Mouse (Mus musculus): Measurements from ENCODE around the gene Tns1. TPM values are rescaled to one million over a fixed set of nuclear protein-coding genes. Genes with fewer than 3 reads are reported as not detected.
A peak's percentile ranks its signal among the peaks of the same experiment; 100 is the strongest.

Gene Tns1
- polyA plus RNA-seq, 1 experiment, result 400 TPM

- peak; percentile 82 for DNase-seq
- peaks cover 24% of the 10 kb centered on the region for H3K36me3 ChIP-seq (ENCODE audit: control insufficient read depth, insufficient read depth, low read length)
- TF ChIP-seq POLR2A (IDR thresholded peaks at IDR 0.05; ENCODE audit: low read depth, low read length) (peak; percentile 29), CTCF (conservative IDR thresholded peaks at IDR 0.05; ENCODE audit: insufficient read depth, insufficient read length, low read depth, low read length) (no peak)
- peaks cover 88% of the 10 kb centered on the region for H3K4me1 ChIP-seq (ENCODE audit: control insufficient read depth, insufficient read depth, low read length)
- peak overlapping the region; percentile 87 for H3K27ac ChIP-seq (ENCODE audit: insufficient read depth, low read depth, low read length)
- H3K4me3 ChIP-seq (ENCODE audit: insufficient read depth, low read depth, low read length), result no peak overlapping the region
- no peaks in the 10 kb centered on the region for H3K27me3 ChIP-seq (replicated peaks; ENCODE audit: control insufficient read depth, insufficient read depth, low read length)
- 3% methylated on average over 5 of the region's 5 CpGs for WGBS
These were observed 124.0 kb downstream of the Tns1 start for GRCm38 (mm10) chr1:74000191-74000651.

- peak overlapping the region; percentile 84 for H3K27ac ChIP-seq (ENCODE audit: insufficient read depth, low read depth, low read length)
These were observed 124.7 kb downstream of the Tns1 start for GRCm38 (mm10) chr1:73999533-73999932.

GRCm38 (mm10) chr1:73998925-73999375 is 125.3 kb downstream of the Tns1 start:
- no peaks in the 10 kb centered on the region for H3K27me3 ChIP-seq (replicated peaks; ENCODE audit: control insufficient read depth, insufficient read depth, low read length)
- no peak overlapping the region for H3K4me3 ChIP-seq (ENCODE audit: insufficient read depth, low read depth, low read length)
- TF ChIP-seq POLR2A (IDR thresholded peaks at IDR 0.05; ENCODE audit: low read depth, low read length), result no peak
- TF ChIP-seq CTCF (conservative IDR thresholded peaks at IDR 0.05; ENCODE audit: insufficient read depth, insufficient read length, low read depth, low read length), result no peak
- H3K4me1 ChIP-seq (ENCODE audit: control insufficient read depth, insufficient read depth, low read length), result peaks cover 82% of the 10 kb centered on the region
- peaks cover 30% of the 10 kb centered on the region for H3K36me3 ChIP-seq (ENCODE audit: control insufficient read depth, insufficient read depth, low read length)
- peak overlapping the region; percentile 84 for H3K27ac ChIP-seq (ENCODE audit: insufficient read depth, low read depth, low read length)
- 20% methylated on average over 5 of the region's 5 CpGs for WGBS
- peak; percentile 57 for DNase-seq

More at GRCm38 (mm10) chr1:73999533-73999932, 124.7 kb downstream of the Tns1 start:
- peak; percentile 42 for DNase-seq
- Histone ChIP-seq H3K27me3 (replicated peaks; ENCODE audit: control insufficient read depth, insufficient read depth, low read length) (no peaks in the 10 kb centered on the region), H3K4me1 (ENCODE audit: control insufficient read depth, insufficient read depth, low read length) (peaks cover 87% of the 10 kb centered on the region), H3K4me3 (ENCODE audit: insufficient read depth, low read depth, low read length) (no peak overlapping the region), H3K36me3 (ENCODE audit: control insufficient read depth, insufficient read depth, low read length) (peaks cover 28% of the 10 kb centered on the region)
- WGBS, result 43% methylated on average over 5 of the region's 5 CpGs
- TF ChIP-seq CTCF (conservative IDR thresholded peaks at IDR 0.05; ENCODE audit: insufficient read depth, insufficient read length, low read depth, low read length), result no peak
- no peak for TF ChIP-seq POLR2A (IDR thresholded peaks at IDR 0.05; ENCODE audit: low read depth, low read length)

GRCm38 (mm10) chr1:73998131-73998865 is 126.0 kb downstream of the Tns1 start:
- peaks cover 76% of the 10 kb centered on the region for H3K4me1 ChIP-seq (ENCODE audit: control insufficient read depth, insufficient read depth, low read length)
- H3K27ac ChIP-seq (ENCODE audit: insufficient read depth, low read depth, low read length), result peak overlapping the region; percentile 84
- no peaks in the 10 kb centered on the region for H3K27me3 ChIP-seq (replicated peaks; ENCODE audit: control insufficient read depth, insufficient read depth, low read length)
- TF ChIP-seq POLR2A (IDR thresholded peaks at IDR 0.05; ENCODE audit: low read depth, low read length) (no peak), CTCF (conservative IDR thresholded peaks at IDR 0.05; ENCODE audit: insufficient read depth, insufficient read length, low read depth, low read length) (no peak)
- H3K4me3 ChIP-seq (ENCODE audit: insufficient read depth, low read depth, low read length), result no peak overlapping the region
- peak; percentile 70 for DNase-seq
- peaks cover 30% of the 10 kb centered on the region for H3K36me3 ChIP-seq (ENCODE audit: control insufficient read depth, insufficient read depth, low read length)
- WGBS, result 25% methylated on average over 9 of the region's 9 CpGs

GRCm38 (mm10) chr1:73997341-73997740 is 126.9 kb downstream of the Tns1 start:
- Histone ChIP-seq H3K27ac (ENCODE audit: insufficient read depth, low read depth, low read length) (peak overlapping the region; percentile 15), H3K4me3 (ENCODE audit: insufficient read depth, low read depth, low read length) (no peak overlapping the region), H3K27me3 (replicated peaks; ENCODE audit: control insufficient read depth, insufficient read depth, low read length) (no peaks in the 10 kb centered on the region), H3K4me1 (ENCODE audit: control insufficient read depth, insufficient read depth, low read length) (peaks cover 66% of the 10 kb centered on the region), H3K36me3 (ENCODE audit: control insufficient read depth, insufficient read depth, low read length) (peaks cover 34% of the 10 kb centered on the region)
- no peak for TF ChIP-seq POLR2A (IDR thresholded peaks at IDR 0.05; ENCODE audit: low read depth, low read length)
- no peak for TF ChIP-seq CTCF (conservative IDR thresholded peaks at IDR 0.05; ENCODE audit: insufficient read depth, insufficient read length, low read depth, low read length)
- no peak for DNase-seq
- whole genome bisulfite sequencing, result 74% methylated on average over 6 of the region's 6 CpGs

- no peak for DNase-seq
- Histone ChIP-seq H3K27me3 (replicated peaks; ENCODE audit: control insufficient read depth, insufficient read depth, low read length) (no peaks in the 10 kb centered on the region), H3K4me3 (ENCODE audit: insufficient read depth, low read depth, low read length) (no peak overlapping the region), H3K4me1 (ENCODE audit: control insufficient read depth, insufficient read depth, low read length) (peaks cover 59% of the 10 kb centered on the region), H3K36me3 (ENCODE audit: control insufficient read depth, insufficient read depth, low read length) (peaks cover 38% of the 10 kb centered on the region), H3K27ac (ENCODE audit: insufficient read depth, low read depth, low read length) (peak overlapping the region; percentile 61; the same call in 1 of the 2 replicates)
- no peak for TF ChIP-seq CTCF (conservative IDR thresholded peaks at IDR 0.05; ENCODE audit: insufficient read depth, insufficient read length, low read depth, low read length)
- TF ChIP-seq POLR2A (IDR thresholded peaks at IDR 0.05; ENCODE audit: low read depth, low read length), result no peak
- WGBS, result 82% methylated on average over 3 of the region's 3 CpGs
These were observed 127.6 kb downstream of the Tns1 start for GRCm38 (mm10) chr1:73996650-73997049.

GRCm38 (mm10) chr1:73996209-73996608 is 128.0 kb downstream of the Tns1 start:
- WGBS, result 28% methylated on average over 2 of the region's 2 CpGs
- H3K4me1 ChIP-seq (ENCODE audit: control insufficient read depth, insufficient read depth, low read length), result peaks cover 55% of the 10 kb centered on the region
- TF ChIP-seq CTCF (conservative IDR thresholded peaks at IDR 0.05; ENCODE audit: insufficient read depth, insufficient read length, low read depth, low read length), result peak; percentile 74
- TF ChIP-seq POLR2A (IDR thresholded peaks at IDR 0.05; ENCODE audit: low read depth, low read length), result no peak
- H3K27ac ChIP-seq (ENCODE audit: insufficient read depth, low read depth, low read length), result peak overlapping the region; percentile 61
- no peak overlapping the region for H3K4me3 ChIP-seq (ENCODE audit: insufficient read depth, low read depth, low read length)
- H3K36me3 ChIP-seq (ENCODE audit: control insufficient read depth, insufficient read depth, low read length), result peaks cover 41% of the 10 kb centered on the region
- H3K27me3 ChIP-seq (replicated peaks; ENCODE audit: control insufficient read depth, insufficient read depth, low read length), result no peaks in the 10 kb centered on the region
- peak; percentile 77 for DNase-seq
